Mouse (Mus musculus) cerebellum, adult 18-20 months (tissue): ENCODE data around the gene Mpdz.
A peak's percentile ranks its signal among the peaks of the same experiment; 100 is the strongest.

Experiments used
- DNase-seq, 2 experiments: peaks; one replicate each; pipeline ENCODE4 v3.0.0; 2021

Mpdz gene

GRCm38 (mm10) chr4:81389263-81389662 is 53.4 kb downstream of the Mpdz start:
- DNase-seq = no peak

DNA sequence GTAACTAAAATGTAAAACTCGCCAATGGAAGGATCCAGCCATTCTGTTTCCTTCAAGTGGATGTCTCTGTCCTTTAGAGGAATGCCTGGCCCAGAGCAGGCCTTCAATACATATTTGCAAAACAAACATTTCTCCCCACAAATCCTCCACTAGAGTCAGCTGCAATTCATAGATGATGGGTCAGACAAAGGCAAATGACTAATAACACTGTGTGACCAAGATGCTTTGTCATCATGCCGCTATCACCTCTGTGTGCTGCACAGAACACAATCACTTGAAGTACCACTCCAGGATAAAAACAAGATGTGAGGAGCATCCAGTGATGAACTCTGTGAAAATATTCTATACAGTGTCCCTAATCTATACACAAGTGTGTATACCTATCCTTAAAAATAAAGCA is 55.0 kb downstream of the Mpdz start:
- DNase-seq = no peak

DNA sequence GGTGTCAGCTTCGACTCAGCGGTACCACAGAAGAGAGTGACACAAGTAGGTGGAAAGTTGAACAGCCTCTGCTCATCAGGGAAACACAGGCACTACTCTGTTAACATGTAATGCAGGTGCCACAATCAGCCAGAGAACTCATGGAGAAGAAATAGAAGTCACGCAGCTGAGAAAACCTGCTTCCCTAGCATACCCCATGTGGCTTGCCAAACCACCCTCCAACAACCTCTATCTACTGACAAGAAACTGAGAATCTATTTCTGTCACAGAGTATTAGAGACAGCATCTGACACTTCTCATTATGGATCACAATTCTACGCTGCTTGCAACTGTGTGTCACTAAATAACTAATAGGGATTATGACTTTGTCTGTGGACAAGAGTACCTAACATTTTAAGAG is 70.3 kb downstream of the Mpdz start:
- no peak for DNase-seq

GRCm38 (mm10) chr4:81351368-81351767 is 91.2 kb downstream of the Mpdz start:
- DNase-seq = no peak

GRCm38 (mm10) chr4:81348646-81349045 is 94.0 kb downstream of the Mpdz start:
- DNase-seq = no peak

GRCm38 (mm10) chr4:81345141-81345540 is 97.5 kb downstream of the Mpdz start:
- DNase-seq = no peak

GRCm38 (mm10) chr4:81333628-81333991 is 109.0 kb downstream of the Mpdz start:
- no peak for DNase-seq

DNA sequence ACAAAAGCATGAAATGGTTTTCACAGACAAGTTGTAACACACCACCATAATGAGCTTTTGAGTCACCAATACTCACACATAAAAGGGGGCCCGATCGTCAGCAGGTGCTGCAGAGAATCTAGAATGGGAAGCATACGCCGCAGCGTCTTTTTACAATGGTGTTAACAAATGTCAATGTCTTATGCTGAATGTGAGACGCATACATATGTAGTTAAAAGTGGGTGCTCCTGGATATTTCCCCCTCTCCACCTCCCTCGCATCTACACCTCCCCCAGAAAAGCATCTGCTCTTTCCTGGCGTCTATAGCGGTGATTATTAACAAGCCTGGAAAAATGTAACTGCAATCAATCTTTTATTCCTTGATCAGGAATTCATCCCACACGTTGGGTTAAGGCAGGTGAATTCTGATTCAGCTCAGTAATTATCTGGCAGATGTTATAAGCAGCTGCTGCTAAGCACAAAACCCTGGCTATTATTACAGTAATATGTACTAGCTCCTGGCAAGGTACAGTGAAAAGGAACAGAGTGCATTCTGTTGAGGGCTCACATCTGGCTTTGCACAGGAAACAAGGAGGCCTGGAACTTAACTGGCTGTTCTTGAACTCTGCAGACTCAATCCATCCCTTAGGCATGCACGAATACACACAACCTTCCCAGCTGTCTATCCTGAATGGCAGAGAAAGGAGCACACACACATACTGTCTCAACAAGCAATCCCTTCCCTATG is 109.6 kb downstream of the Mpdz start:
- DNase-seq = no peak

DNA sequence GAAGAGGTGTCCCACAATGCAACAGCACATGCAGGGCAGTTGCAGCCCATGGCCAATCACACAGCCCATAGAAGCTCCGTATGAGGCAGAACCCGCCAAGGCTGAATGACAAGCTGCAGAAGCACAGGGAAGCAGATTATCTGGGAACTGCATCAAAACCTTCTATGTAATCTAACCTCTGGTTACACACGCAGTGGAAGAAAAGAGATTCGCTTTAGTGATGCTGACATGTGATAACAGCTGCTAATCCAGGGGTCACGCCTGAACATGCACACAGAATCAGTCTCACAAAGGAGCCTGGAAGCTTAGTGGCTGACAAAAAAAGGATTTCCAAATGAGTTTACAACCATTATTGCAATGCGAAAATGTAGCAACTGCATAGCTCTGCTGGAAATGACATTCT is 110.2 kb downstream of the Mpdz start:
- no peak for DNase-seq

DNA sequence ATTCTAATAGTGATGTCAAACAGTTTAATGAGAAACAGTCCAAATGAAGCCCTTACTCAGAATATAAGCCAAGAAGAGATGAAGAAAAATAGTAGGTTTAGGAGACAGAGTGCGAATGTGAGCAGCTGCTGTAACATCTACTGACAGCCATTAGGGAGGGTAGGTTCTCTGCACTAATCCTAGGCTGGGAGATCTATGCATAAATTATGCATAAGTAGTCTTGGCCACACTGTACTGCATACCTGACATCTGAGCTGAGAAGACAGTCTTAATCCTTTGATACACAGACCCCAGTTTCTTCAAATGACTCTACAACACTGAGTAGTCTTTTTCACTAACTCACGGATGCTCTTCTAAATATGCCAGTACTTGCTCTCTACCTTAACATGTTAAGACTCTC is 114.9 kb downstream of the Mpdz start:
- no peak for DNase-seq

DNA sequence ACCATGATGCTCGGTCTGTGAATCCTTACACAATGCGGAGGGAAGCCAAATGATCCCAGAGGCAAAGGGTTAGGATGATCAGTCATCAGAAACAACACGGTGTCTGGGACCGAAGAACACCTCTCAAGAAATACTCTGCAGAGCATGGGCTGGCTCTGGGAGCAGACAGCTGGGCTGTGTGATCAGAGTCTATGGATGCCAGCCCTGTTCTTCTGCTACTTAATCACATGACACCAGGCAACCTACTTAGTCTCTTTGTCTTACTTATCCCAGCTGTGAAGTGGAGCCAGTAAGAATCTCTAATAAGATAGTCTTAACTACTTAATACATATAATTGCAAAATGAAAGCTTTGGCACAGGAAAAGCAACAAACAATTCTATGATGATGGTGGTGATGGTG is 118.8 kb downstream of the Mpdz start:
- no peak for DNase-seq

DNA sequence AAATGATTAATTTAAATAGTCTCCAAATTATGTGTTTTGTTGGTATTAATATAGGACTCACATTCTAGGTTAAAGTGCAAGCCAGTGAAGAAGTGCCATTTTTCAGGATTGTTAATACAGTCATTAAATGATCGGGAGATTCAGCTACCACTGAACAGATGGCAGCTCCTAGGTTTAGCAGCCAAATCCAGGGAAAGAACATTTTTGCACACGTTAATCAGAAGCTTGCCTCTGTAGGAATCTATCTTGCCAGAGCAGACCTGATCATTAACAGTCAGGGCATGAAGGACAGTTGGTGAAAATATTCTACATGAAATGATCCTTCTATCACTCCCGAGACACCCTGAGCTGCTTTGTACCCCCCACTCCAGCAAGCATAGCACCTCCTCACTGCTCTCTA is 120.4 kb downstream of the Mpdz start:
- peak; percentile 60 to 76 for DNase-seq

DNA sequence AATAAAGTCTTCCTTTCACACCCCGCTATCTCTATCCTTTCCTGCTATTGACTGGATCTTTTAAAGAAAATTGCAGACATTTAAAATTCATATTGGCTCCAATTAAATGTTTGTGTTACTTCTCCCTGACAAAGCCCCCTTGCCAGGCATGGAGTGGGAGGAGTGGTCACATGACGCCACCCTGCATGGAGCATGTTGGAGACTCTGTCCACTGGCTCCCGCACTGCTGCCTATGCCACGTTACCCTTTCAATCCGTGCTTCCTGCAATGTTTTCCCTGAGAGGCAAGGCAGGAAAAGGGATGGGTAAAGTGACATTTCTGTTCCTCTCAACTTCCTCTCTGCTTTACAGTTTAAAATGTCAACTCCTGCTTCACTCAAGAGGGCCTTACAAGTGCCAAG is 128.0 kb downstream of the Mpdz start:
- no peak for DNase-seq

DNA sequence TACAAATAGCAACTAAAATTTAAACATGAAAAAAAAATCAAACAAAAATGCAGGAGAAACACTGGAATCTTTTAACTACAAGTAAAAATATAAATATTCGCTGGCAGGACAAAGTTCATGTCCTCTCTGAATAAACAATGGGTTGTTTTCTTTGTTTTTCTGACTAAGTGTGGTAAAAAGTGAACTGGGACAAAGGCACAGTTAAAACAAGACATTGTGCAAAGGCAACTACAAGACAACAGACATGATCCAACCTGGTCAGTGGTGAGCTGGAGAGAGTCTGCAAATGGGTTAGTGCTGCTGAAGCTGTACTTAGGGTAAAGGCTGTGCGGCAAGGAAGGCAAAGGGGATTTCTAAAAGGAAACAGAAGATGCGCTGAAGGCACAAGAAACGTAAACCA is 129.4 kb downstream of the Mpdz start:
- no peak for DNase-seq

GRCm38 (mm10) chr4:81310168-81310474 is 132.5 kb downstream of the Mpdz start:
- no peak for DNase-seq

- DNase-seq = no peak
These were observed 133.0 kb downstream of the Mpdz start for GRCm38 (mm10) chr4:81309473-81310167.

- no peak for DNase-seq
These were observed 134.9 kb downstream of the Mpdz start for GRCm38 (mm10) chr4:81307596-81308265.

DNA sequence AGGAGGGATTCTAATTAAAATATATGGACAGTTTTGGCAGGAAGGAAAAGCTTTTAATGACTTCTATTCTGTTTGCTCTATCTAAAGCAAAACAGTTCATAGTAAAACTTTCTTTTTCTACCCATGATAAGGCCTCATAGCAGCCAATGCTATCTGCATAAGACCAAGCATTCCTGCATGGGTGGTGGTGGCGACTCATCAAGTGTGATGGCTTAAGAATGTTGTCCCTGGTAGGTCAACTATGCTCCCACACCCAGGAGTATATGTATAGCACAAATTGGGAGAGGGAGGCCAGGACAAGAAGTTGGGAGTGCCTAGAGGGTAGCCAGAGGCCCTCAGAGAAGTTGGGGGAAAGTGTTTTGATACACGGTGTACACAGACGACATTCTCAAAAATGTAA is 140.6 kb downstream of the Mpdz start:
- DNase-seq = no peak

GRCm38 (mm10) chr4:81298384-81298783 is 144.2 kb downstream of the Mpdz start:
- no peak for DNase-seq

DNA sequence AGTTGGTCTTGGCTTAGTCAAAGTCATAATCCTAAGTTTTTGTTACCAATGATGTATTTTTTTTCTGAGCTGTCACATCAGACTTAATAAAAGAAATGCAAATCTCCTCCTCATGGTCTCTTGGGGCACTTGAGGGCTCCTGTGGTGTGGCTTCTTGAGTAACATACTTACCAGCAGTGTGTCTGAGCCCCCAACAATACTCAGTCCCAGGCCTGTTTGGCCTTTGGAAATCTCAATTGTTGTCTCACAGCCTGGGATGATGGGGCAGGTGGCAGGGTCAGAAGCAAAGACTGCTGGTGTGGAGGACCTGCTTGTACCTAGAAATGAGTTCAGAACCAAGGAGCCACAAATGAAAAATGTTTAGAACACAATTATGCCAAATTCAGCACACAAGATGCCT is 149.3 kb downstream of the Mpdz start:
- no peak for DNase-seq

DNA sequence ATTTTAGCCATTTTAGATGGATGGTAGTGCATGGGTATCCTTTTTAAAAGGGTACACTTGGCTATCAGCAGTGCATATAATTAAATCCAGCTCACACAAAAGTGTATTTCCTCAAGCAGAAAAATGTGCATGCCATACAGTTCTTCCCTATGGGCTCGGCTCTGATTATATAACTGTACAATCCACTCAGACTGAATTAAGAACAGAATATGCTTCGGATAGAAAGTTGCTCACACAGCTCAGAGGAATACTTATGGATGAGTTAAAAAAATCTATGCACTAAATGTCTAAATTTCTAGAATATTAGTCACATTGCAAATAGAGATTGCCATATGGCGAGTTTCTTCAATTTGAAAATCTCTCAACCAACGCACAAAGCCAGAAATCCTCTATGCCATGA is 157.1 kb downstream of the Mpdz start:
- DNase-seq = no peak

DNA sequence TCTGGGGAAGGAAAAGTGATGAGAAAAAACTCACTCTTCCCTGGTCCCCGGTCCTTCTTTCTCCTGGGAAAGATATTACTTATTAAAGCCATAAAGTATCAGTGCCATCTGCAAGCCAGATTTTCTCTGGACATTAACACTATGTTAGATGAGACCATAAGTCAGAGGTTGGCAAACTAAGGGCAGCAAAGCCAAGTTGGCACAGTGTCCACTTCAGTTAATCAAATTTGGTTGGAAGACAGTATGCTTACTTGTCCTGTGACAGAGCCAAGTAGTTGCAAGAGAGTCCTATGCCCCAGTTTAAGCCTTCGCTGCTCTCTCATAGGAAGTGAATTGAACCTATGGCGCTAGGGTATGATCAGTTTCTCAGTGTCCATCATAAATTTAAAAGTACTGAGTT is 159.0 kb downstream of the Mpdz start:
- no peak for DNase-seq

- no peak for DNase-seq
These were observed 159.5 kb downstream of the Mpdz start for GRCm38 (mm10) chr4:81283081-81283480.

DNA sequence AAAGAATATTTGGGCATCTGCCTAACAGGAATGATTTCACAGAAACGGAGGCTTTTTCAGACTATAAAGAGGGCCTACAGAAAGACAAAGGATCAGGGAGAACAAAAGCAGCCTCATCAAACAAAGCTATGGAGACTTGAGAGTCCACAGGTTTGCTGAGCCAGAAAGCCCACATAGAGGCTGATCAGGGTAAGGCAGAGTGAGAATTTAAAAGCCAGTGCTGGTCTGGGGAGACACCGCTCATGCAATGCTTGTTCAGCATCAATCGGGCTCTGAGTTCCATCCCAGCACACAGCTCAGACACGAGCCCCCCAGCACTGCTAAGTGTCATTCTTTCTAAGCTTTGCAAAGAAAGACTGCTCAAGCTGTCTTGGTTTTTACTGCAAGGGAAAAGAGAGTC is 162.5 kb downstream of the Mpdz start:
- DNase-seq = no peak

- DNase-seq = no peak
These were observed 163.2 kb downstream of the Mpdz start for GRCm38 (mm10) chr4:81279451-81279850.
